Mouse (Mus musculus): ENCODE data around the gene Ntm. TPM values are rescaled to one million over a fixed set of nuclear protein-coding genes. Genes with fewer than 3 reads are reported as not detected.

The Ntm gene
- total RNA-seq, 2 experiments from 2014 or later: 2.2 to 2.7 TPM

- no peak for DNase-seq (ENCODE audit: low spot score)
- intact Hi-C loops (cut with DNase I): no loop called here
Measured at GRCm38 (mm10) chr9:29763338-29763737, 199.6 kb downstream of the Ntm start.

- no peak for DNase-seq (ENCODE audit: low spot score)
- intact Hi-C loops (cut with DNase I): no loop called here
Measured at GRCm38 (mm10) chr9:29761952-29762586, 200.9 kb downstream of the Ntm start.

- no peak for DNase-seq (ENCODE audit: low spot score)
Measured at GRCm38 (mm10) chr9:29761511-29761910, 201.4 kb downstream of the Ntm start.

GRCm38 (mm10) chr9:29759940-29760339 lies 203.0 kb downstream of the Ntm start:
- DNase-seq (ENCODE audit: low spot score): no peak
- intact Hi-C loops (cut with DNase I): no loop called here

More at GRCm38 (mm10) chr9:29761511-29761910, 201.4 kb downstream of the Ntm start:
- intact Hi-C loops (cut with DNase I): no loop called here

- intact Hi-C loops (cut with DNase I): no loop called here
- no peak for DNase-seq (ENCODE audit: low spot score)
Measured at GRCm38 (mm10) chr9:29759060-29759459, 203.9 kb downstream of the Ntm start.

- no peak for DNase-seq (ENCODE audit: low spot score)
- intact Hi-C loops (cut with DNase I): no loop called here
Measured at GRCm38 (mm10) chr9:29754374-29754773, 208.6 kb downstream of the Ntm start.

GRCm38 (mm10) chr9:29751396-29751795 lies 211.5 kb downstream of the Ntm start:
- intact Hi-C loops (cut with DNase I): no loop called here

GRCm38 (mm10) chr9:29750371-29751014 lies 212.4 kb downstream of the Ntm start:
- intact Hi-C loops (cut with DNase I): no loop called here
- DNase-seq (ENCODE audit: low spot score): no peak

More at GRCm38 (mm10) chr9:29751396-29751795, 211.5 kb downstream of the Ntm start:
- no peak for DNase-seq (ENCODE audit: low spot score)

- intact Hi-C loops (cut with DNase I): no loop called here
- DNase-seq (ENCODE audit: low spot score): no peak
Measured at GRCm38 (mm10) chr9:29748070-29748469, 214.9 kb downstream of the Ntm start.

GRCm38 (mm10) chr9:29738835-29739526 lies 224.0 kb downstream of the Ntm start:
- intact Hi-C loops (cut with DNase I): no loop called here
- DNase-seq (ENCODE audit: low spot score): no peak

GRCm38 (mm10) chr9:29736031-29736430 lies 226.9 kb downstream of the Ntm start:
- no peak for DNase-seq (ENCODE audit: low spot score)
- intact Hi-C loops (cut with DNase I): no loop called here

- no peak for DNase-seq (ENCODE audit: low spot score)
- intact Hi-C loops (cut with DNase I): no loop called here
Measured at GRCm38 (mm10) chr9:29732895-29733294, 230.0 kb downstream of the Ntm start.

- intact Hi-C loops (cut with DNase I): no loop called here
- no peak for DNase-seq (ENCODE audit: low spot score)
Measured at GRCm38 (mm10) chr9:29731672-29732071, 231.3 kb downstream of the Ntm start.

GRCm38 (mm10) chr9:29727540-29728432 lies 235.2 kb downstream of the Ntm start:
- intact Hi-C loops (cut with DNase I): no loop called here
- no peak for DNase-seq (ENCODE audit: low spot score)

GRCm38 (mm10) chr9:29721461-29721860 lies 241.5 kb downstream of the Ntm start:
- intact Hi-C loops (cut with DNase I): no loop called here

GRCm38 (mm10) chr9:29716795-29717194 lies 246.1 kb downstream of the Ntm start:
- no peak for DNase-seq (ENCODE audit: low spot score)
- intact Hi-C loops (cut with DNase I): no loop called here

More at GRCm38 (mm10) chr9:29721461-29721860, 241.5 kb downstream of the Ntm start:
- DNase-seq (ENCODE audit: low spot score): no peak

- no peak for DNase-seq (ENCODE audit: low spot score)
- intact Hi-C loops (cut with DNase I): no loop called here
Measured at GRCm38 (mm10) chr9:29698276-29698675, 264.7 kb downstream of the Ntm start.

- intact Hi-C loops (cut with DNase I): no loop called here
- DNase-seq (ENCODE audit: low spot score): no peak
Measured at GRCm38 (mm10) chr9:29694151-29694550, 268.8 kb downstream of the Ntm start.

GRCm38 (mm10) chr9:29691186-29691855 lies 271.6 kb downstream of the Ntm start:
- intact Hi-C loops (cut with DNase I): no loop called here
- DNase-seq (ENCODE audit: low spot score): no peak

- intact Hi-C loops (cut with DNase I): no loop called here
- no peak for DNase-seq (ENCODE audit: low spot score)
Measured at GRCm38 (mm10) chr9:29682224-29682623, 280.7 kb downstream of the Ntm start.
